Mouse (Mus musculus): ENCODE results near the gene Vav3. TPM values are rescaled to one million over a fixed set of nuclear protein-coding genes. Genes with fewer than 3 reads are reported as not detected.

The Vav3 gene
- polyA plus RNA-seq, 1 experiment from 2014 or later, result 9.7 TPM

DNA sequence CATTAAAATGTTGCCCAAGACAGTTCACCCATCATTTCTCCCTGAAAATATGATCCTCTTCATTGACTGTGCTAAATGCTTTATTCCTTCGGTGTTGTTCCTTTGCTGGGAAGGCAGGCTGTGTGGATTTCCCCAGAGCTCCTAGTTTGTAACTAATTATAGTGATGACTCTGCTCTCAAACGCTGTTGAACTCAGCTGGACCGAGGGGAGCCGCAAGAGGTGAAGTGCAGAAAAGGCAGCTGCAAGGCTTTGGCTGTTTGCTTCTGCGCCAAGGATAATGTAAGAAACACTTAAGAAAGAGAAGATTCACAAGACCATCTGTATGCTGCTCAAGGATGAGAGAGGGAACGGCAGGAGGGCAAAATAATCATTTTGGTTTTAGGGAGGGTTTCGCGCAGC lies 136.1 kb downstream of the Vav3 start:
- Histone ChIP-seq H3K27me3 (ENCODE audit: insufficient read depth, low read length) (no peaks in the 10 kb centered on the region), H3K27ac (ENCODE audit: low read depth) (no peak overlapping the region), H3K4me3 (ENCODE audit: low read depth, low read length) (no peak overlapping the region), H3K36me3 (ENCODE audit: insufficient read depth) (no peaks in the 10 kb centered on the region), H3K9ac (no peak overlapping the region), H3K4me2 (no peak overlapping the region), H3K9me3 (ENCODE audit: low read depth, low read length) (no peaks in the 10 kb centered on the region), H3K4me1 (ENCODE audit: insufficient read depth) (no peaks in the 10 kb centered on the region)
- 55% methylated on average over 8 of the region's 8 CpGs for WGBS
- no peak for DNase-seq
- no peak for ATAC-seq (ENCODE audit: insufficient read depth)
- no peak for TF ChIP-seq CTCF (IDR thresholded peaks at IDR 0.05; ENCODE audit: low read depth)

DNA sequence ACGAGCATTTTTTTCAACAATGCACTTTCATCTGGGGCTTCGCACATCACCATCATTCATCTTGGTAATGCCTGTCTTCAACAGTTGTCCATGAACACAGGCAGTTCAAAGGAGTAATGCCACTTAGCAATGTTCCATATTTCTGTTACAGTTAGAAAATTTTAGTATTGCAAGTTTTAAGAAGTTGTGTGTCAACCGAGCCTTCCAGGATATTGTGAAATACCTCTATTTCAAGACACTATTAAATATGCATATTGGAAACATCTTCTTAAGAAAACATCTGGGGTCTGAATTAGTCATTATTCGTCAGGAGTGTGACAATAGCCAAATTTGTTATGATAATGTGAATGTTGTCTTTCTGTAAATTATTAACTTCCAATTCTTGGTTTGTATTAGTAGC lies 137.8 kb downstream of the Vav3 start:
- H3K27ac ChIP-seq (ENCODE audit: low read depth), result no peak overlapping the region
- 49% methylated on average over 4 of the region's 4 CpGs for WGBS

DNA sequence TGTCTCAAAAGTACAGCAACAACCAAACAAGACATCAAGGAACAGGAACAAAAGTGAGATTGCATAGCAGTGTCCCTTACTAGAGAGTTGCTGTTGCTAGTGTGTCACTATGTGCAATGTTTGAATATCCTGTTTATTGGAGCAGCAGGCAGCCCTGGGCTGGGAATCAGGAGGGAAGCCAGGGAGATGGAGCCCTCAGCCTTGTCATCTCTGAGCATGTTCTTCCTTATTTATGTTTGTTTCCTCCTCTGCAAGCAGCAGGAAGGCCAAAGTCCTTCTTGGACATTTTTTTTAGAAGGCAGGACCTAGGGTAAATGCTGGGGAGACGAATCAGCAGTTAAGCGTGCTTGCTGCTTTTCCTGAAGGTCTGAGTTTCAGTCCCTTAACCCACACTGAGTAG lies 140.2 kb downstream of the Vav3 start:
- DNase-seq (peak; percentile 21), ATAC-seq (ENCODE audit: insufficient read depth) (no peak)

More for the DNA sequence above, 137.8 kb downstream of the Vav3 start:
- H3K27me3 ChIP-seq (ENCODE audit: insufficient read depth, low read length), result no peaks in the 10 kb centered on the region
- no peak overlapping the region for H3K4me2 ChIP-seq
- H3K36me3 ChIP-seq (ENCODE audit: insufficient read depth), result no peaks in the 10 kb centered on the region
- no peak for ATAC-seq (ENCODE audit: insufficient read depth)
- no peak overlapping the region for H3K9ac ChIP-seq
- no peak for TF ChIP-seq CTCF (IDR thresholded peaks at IDR 0.05; ENCODE audit: low read depth)
- no peak for DNase-seq
- H3K4me3 ChIP-seq (ENCODE audit: low read depth, low read length), result no peak overlapping the region
- no peaks in the 10 kb centered on the region for H3K4me1 ChIP-seq (ENCODE audit: insufficient read depth)
- no peaks in the 10 kb centered on the region for H3K9me3 ChIP-seq (ENCODE audit: low read depth, low read length)

DNA sequence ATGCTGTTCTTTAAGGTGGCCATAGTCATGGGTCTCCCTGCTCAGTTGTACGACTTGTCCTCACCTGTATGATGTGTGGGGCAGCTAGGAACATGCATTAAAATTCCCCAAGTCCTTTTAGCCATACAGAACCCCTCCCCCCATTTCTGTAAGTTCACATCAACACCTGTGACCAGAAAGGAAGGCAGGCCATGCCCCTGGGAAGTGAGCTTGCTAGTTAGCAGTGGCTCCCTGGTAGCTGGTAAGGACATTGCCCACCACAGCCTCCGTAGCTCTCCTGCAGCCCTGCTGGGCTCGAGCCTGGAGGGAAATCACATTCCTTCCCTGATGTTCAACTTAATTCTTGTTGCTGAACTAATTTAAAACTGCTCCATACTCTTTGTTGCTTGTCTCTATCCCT lies 146.3 kb downstream of the Vav3 start:
- Histone ChIP-seq H3K9ac (no peak overlapping the region), H3K27ac (ENCODE audit: low read depth) (no peak overlapping the region), H3K4me3 (ENCODE audit: low read depth, low read length) (no peak overlapping the region), H3K9me3 (ENCODE audit: low read depth, low read length) (no peaks in the 10 kb centered on the region), H3K27me3 (ENCODE audit: insufficient read depth, low read length) (no peaks in the 10 kb centered on the region), H3K36me3 (ENCODE audit: insufficient read depth) (no peaks in the 10 kb centered on the region), H3K4me1 (ENCODE audit: insufficient read depth) (no peaks in the 10 kb centered on the region), H3K4me2 (no peak overlapping the region)
- WGBS, result 63% methylated on average over 3 of the region's 3 CpGs
- no peak for DNase-seq
- no peak for ATAC-seq (ENCODE audit: insufficient read depth)
- no peak for TF ChIP-seq CTCF (IDR thresholded peaks at IDR 0.05; ENCODE audit: low read depth)

More for the DNA sequence above, 140.2 kb downstream of the Vav3 start:
- H3K27me3 ChIP-seq (ENCODE audit: insufficient read depth, low read length), result no peaks in the 10 kb centered on the region
- H3K36me3 ChIP-seq (ENCODE audit: insufficient read depth), result no peaks in the 10 kb centered on the region
- H3K4me3 ChIP-seq (ENCODE audit: low read depth, low read length), result no peak overlapping the region
- H3K9me3 ChIP-seq (ENCODE audit: low read depth, low read length), result no peaks in the 10 kb centered on the region
- H3K9ac ChIP-seq, result no peak overlapping the region
- no peak for TF ChIP-seq CTCF (IDR thresholded peaks at IDR 0.05; ENCODE audit: low read depth)
- H3K4me2 ChIP-seq, result no peak overlapping the region
- no peaks in the 10 kb centered on the region for H3K4me1 ChIP-seq (ENCODE audit: insufficient read depth)
- H3K27ac ChIP-seq (ENCODE audit: low read depth), result no peak overlapping the region
- 55% methylated on average over 2 of the region's 2 CpGs for WGBS

DNA sequence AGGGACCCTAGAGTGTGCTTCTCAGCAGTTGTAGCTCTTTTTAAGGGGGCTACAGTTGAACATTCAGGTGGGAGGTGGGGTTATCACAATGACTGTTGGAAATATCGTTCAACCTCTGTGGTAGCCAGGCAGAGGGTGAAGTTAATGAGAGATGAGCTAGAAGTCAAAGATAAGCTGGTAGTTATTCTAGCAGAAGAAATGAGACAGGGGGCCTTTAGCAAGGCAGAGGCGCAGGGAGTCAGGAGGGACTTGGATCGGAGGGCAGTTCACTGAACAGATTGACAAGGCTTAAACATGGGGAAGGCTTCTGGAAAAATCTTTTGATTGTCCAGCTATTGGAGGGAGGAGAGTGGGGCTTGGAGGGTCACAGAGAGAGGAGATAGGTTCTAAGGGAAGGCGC lies 147.4 kb downstream of the Vav3 start:
- Histone ChIP-seq H3K27ac (ENCODE audit: low read depth) (no peak overlapping the region), H3K9me3 (ENCODE audit: low read depth, low read length) (no peaks in the 10 kb centered on the region), H3K9ac (no peak overlapping the region), H3K4me2 (no peak overlapping the region), H3K36me3 (ENCODE audit: insufficient read depth) (no peaks in the 10 kb centered on the region), H3K4me3 (ENCODE audit: low read depth, low read length) (no peak overlapping the region), H3K27me3 (ENCODE audit: insufficient read depth, low read length) (no peaks in the 10 kb centered on the region), H3K4me1 (ENCODE audit: insufficient read depth) (no peaks in the 10 kb centered on the region)
- TF ChIP-seq CTCF (IDR thresholded peaks at IDR 0.05; ENCODE audit: low read depth), result no peak
- no peak for DNase-seq
- no peak for ATAC-seq (ENCODE audit: insufficient read depth)
- WGBS, result 88% methylated on average over 4 of the region's 4 CpGs

DNA sequence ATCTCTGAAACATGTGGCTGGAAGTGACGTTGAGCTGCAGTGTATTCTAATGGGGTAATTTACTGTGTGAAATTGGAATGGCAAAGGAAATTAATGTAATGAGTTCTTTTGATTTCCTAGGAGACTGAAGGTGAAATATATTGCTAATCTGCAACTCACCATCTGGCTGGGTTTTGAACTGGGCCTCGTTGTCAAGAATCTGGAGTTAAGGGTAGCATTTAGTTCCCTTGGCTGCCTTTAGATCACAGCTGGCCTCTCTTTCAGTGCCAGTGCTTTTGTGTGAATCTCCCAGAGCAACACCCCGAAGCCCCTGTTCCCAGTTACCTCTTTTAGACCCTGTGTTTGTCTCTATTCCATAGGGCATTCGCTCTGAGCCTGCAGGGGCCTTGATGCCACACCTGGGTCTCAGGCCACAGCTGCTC lies 148.3 kb downstream of the Vav3 start:
- no peak overlapping the region for H3K9ac ChIP-seq
- H3K4me2 ChIP-seq, result no peak overlapping the region
- whole genome bisulfite sequencing, result 60% methylated on average over 4 of the region's 4 CpGs
- DNase-seq (no peak), ATAC-seq (ENCODE audit: insufficient read depth) (no peak)
- H3K4me3 ChIP-seq (ENCODE audit: low read depth, low read length), result no peak overlapping the region
- no peaks in the 10 kb centered on the region for H3K9me3 ChIP-seq (ENCODE audit: low read depth, low read length)
- no peaks in the 10 kb centered on the region for H3K27me3 ChIP-seq (ENCODE audit: insufficient read depth, low read length)
- H3K36me3 ChIP-seq (ENCODE audit: insufficient read depth), result no peaks in the 10 kb centered on the region
- H3K27ac ChIP-seq (ENCODE audit: low read depth), result no peak overlapping the region
- no peak for TF ChIP-seq CTCF (IDR thresholded peaks at IDR 0.05; ENCODE audit: low read depth)
- no peaks in the 10 kb centered on the region for H3K4me1 ChIP-seq (ENCODE audit: insufficient read depth)

DNA sequence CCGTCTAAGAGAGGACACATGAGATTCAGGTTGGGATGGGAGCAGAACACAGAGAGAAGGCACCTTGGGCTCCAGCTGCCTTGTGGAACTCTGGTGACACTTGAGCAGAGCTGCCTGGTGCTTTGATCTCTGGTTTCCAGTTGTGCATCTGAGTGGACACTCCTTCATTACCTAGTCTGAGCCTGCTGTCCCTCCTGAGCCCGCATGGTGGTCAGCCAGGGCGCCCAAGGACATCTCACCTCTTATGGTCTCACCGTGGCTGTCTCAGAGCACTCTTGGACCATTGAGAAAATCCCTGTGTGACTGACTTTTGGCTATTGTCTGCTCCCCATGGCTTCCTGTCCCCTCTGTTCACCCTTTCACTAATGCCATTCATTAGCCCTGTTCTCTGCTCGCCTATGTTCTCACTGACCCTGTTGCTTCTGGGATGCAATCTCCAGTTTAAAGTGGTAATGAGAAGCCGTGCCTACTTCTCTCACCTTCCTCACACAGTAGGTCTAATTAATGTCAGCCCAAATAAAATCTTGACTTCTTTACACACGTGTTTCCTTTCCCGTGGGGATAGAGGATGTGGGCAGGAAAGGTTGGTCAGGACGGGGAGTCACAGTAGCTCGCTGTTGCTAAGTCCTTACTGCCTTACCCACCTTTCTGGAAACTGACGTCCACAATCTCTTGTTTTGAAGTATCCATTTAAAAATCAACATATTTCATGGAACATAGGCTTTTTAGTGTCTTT lies 150.3 kb downstream of the Vav3 start:
- Histone ChIP-seq H3K4me1 (ENCODE audit: insufficient read depth) (no peaks in the 10 kb centered on the region), H3K27me3 (ENCODE audit: insufficient read depth, low read length) (no peaks in the 10 kb centered on the region), H3K27ac (ENCODE audit: low read depth) (no peak overlapping the region), H3K36me3 (ENCODE audit: insufficient read depth) (no peaks in the 10 kb centered on the region), H3K4me2 (no peak overlapping the region), H3K4me3 (ENCODE audit: low read depth, low read length) (no peak overlapping the region), H3K9ac (no peak overlapping the region), H3K9me3 (ENCODE audit: low read depth, low read length) (no peaks in the 10 kb centered on the region)
- no peak for DNase-seq
- WGBS, result 67% methylated on average over 11 of the region's 11 CpGs
- no peak for TF ChIP-seq CTCF (IDR thresholded peaks at IDR 0.05; ENCODE audit: low read depth)
- ATAC-seq (ENCODE audit: insufficient read depth), result no peak
